Mouse (Mus musculus): Measurements from ENCODE around the gene Slc39a11.

DNA sequence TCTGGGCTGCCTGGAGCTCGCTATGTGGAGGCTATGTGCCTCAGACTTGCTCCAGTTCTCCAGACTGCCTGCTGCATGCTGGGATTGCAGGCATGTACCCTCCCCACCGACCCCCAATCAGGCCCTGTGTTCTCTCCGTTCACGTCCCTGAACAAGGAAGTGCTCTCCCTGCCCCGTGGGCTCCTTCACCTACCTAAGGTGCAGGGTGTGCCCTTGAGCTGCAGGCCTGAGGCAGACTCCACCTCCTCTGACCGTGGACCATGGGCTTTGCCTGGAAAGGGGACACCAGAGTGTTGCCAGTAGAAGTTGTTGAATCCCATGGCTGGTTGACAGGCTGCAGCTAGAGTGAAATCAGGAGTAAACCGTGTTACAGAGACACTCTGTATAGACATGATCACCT is 49.8 kb upstream of the Slc39a11 start:
- no peak for TF ChIP-seq CTCF (IDR thresholded peaks at IDR 0.05; ENCODE audit: extremely low read depth, insufficient read length, insufficient replicate concordance, low read depth, low read length)
- no peak for TF ChIP-seq POLR2A (IDR thresholded peaks at IDR 0.05; ENCODE audit: low read depth, low read length)

Data from small intestine, adult 2 months (tissue).